Comparison of ENCODE assay signal across 24 mouse cellular contexts in genomic region chr12:104450257-104450656, GRCm38 (mm10). TPM values are rescaled to one million over a fixed set of nuclear protein-coding genes. Genes with fewer than 3 reads are reported as not detected.
DNase-seq lines count a peak whose midpoint lies in the region; ATAC-seq lines count a peak whose summit lies in the region.
"Had no signal": no experiment of that assay in that cellular context is flagged by ENCODE, and none has a peak within 500 bp of the region (broad histone marks: within the 10 kb centered on the region; RNA-seq: fewer than 3 reads in every experiment).

No protein-coding gene starts in this region.

- ATAC-seq in embryonic facial prominence, embryonic 13.5 days (ENCODE audit: insufficient number of reproducible peaks, insufficient read depth, low FRiP score, low TSS enrichment, low read depth) = peak; percentile 29; the same call in 1 of the 2 replicates
- ATAC-seq in embryonic facial prominence, embryonic 15.5 days (ENCODE audit: insufficient number of reproducible peaks, low FRiP score, low TSS enrichment, low read depth) = peak; percentile 75
- ATAC-seq: activated CD4-positive, CD25-positive, alpha-beta regulatory T cell, adult 4 months; forebrain, embryonic 16.5 days; intestine, embryonic 15.5 days; Patski had no signal

- no peak overlapping the region for H3K4me3 ChIP-seq in embryonic facial prominence, embryonic 13.5 days
- no peak overlapping the region for H3K4me3 ChIP-seq in embryonic facial prominence, embryonic 15.5 days (replicated peaks)
- H3K4me3 ChIP-seq: forebrain, embryonic 12.5 days; hindbrain, embryonic 10.5 days; intestine, embryonic 15.5 days had no signal

- no peak overlapping the region for H3K9ac ChIP-seq in embryonic facial prominence, embryonic 13.5 days
- H3K9ac ChIP-seq in embryonic facial prominence, embryonic 15.5 days = no peak overlapping the region
- H3K9ac ChIP-seq: forebrain, embryonic 12.5 days; hindbrain, embryonic 14.5 days; intestine, embryonic 15.5 days had no signal

- no peaks in the 10 kb centered on the region for H3K9me3 ChIP-seq in embryonic facial prominence, embryonic 13.5 days
- H3K9me3 ChIP-seq in embryonic facial prominence, embryonic 15.5 days (replicated peaks) = no peaks in the 10 kb centered on the region
- H3K9me3 ChIP-seq: forebrain, embryonic 12.5 days; hindbrain, embryonic 10.5 days; intestine, embryonic 15.5 days had no signal

- WGBS in embryonic facial prominence, embryonic 13.5 days = 54% methylated on average over 10 of the region's 10 CpGs
- WGBS in embryonic facial prominence, embryonic 15.5 days = 43% methylated on average over 10 of the region's 10 CpGs

- peak; percentile 92 for DNase-seq in heart, adult 11 months
- no peak for DNase-seq in heart, postnatal 25 days (ENCODE audit: low spot score)
- DNase-seq in heart, postnatal 10 days = peak; percentile 44 to 45
- DNase-seq in heart, postnatal 4 days = no peak
- DNase-seq: adrenal gland, postnatal 14 days; cerebellum, adult 11-12 months; cerebellum, adult 9-10 months; cerebellum, postnatal 25 days; gastrocnemius, postnatal 25 days; kidney, adult 18-20 months had no signal

- peak overlapping the region; percentile 34; the same call in 1 of the 2 replicates for H3K27ac ChIP-seq in embryonic facial prominence, embryonic 13.5 days
- no peak overlapping the region for H3K27ac ChIP-seq in embryonic facial prominence, embryonic 15.5 days (replicated peaks)
- H3K27ac ChIP-seq: forebrain, embryonic 12.5 days; hindbrain, embryonic 10.5 days; hindbrain, embryonic 14.5 days; intestine, embryonic 15.5 days had no signal

- H3K4me2 ChIP-seq in embryonic facial prominence, embryonic 13.5 days = no peak overlapping the region
- no peak overlapping the region for H3K4me2 ChIP-seq in embryonic facial prominence, embryonic 15.5 days (replicated peaks)
- H3K4me2 ChIP-seq: forebrain, embryonic 12.5 days; hindbrain, embryonic 14.5 days; intestine, embryonic 15.5 days had no signal

- no peaks in the 10 kb centered on the region for H3K36me3 ChIP-seq in embryonic facial prominence, embryonic 13.5 days
- no peaks in the 10 kb centered on the region for H3K36me3 ChIP-seq in embryonic facial prominence, embryonic 15.5 days
- H3K36me3 ChIP-seq: forebrain, embryonic 12.5 days; hindbrain, embryonic 10.5 days; intestine, embryonic 15.5 days had no signal

- intact Hi-C loops in heart, postnatal 25 days (cut with DNase I) = no loop called here
- intact Hi-C loops in heart, postnatal 10 days (cut with DNase I) = no loop called here

- H3K4me1 ChIP-seq in embryonic facial prominence, embryonic 13.5 days = peaks cover 35% of the 10 kb centered on the region
- peaks cover 13% of the 10 kb centered on the region for H3K4me1 ChIP-seq in embryonic facial prominence, embryonic 15.5 days
- H3K4me1 ChIP-seq: forebrain, embryonic 12.5 days had no signal

- peaks cover 12% of the 10 kb centered on the region for H3K27me3 ChIP-seq in embryonic facial prominence, embryonic 13.5 days
- H3K27me3 ChIP-seq in embryonic facial prominence, embryonic 15.5 days = 0 out of 2 replicates have a peak, but pooled peaks cover 4% of the 10 kb centered on the region
- H3K27me3 ChIP-seq: intestine, embryonic 15.5 days had no signal

RNA-seq across cellular contexts. Expression of gene Gsc, which starts 22.9 kb away (rescaled TPM):
- total RNA-seq in heart, postnatal 25 days (2021) = under 1 TPM in 1 of 2 experiments, not detected in 1; 0.20 TPM
- under 1 TPM; 0.20 to 0.34 TPM for total RNA-seq in heart, postnatal 10 days (2021)
- total RNA-seq in heart, postnatal 4 days (2021) = under 1 TPM in 1 of 2 experiments, not detected in 1; 0.20 TPM
- polyA plus RNA-seq in embryonic facial prominence, embryonic 13.5 days (2015; fragmentation: Nextera tagmentation; extraction: Ambion mirVana) = 19.0 and 22.0 TPM in 2 replicates
- polyA plus RNA-seq in embryonic facial prominence, embryonic 15.5 days (2015; fragmentation: Nextera tagmentation; extraction: Ambion mirVana) = 13.8 and 14.3 TPM in 2 replicates
- total RNA-seq: adrenal gland, adult 18-20 months; adrenal gland, postnatal 14 days; CH12.LX; granulocyte monocyte progenitor cell, adult 5-6 weeks had no signal
- polyA plus RNA-seq: activated CD4-positive, CD25-positive, alpha-beta regulatory T cell, adult 4 months; cortical plate, adult 2 months; forebrain, embryonic 16.5 days; frontal cortex, adult 2 months; hindbrain, embryonic 14.5 days had no signal

RNA-seq across cellular contexts. Expression of gene Serpina3n, which starts 43.7 kb away (rescaled TPM):
- total RNA-seq in heart, postnatal 25 days (2021) = 1 to 10 TPM; 4.7 to 4.8 TPM
- 1 to 10 TPM in 1 of 2 experiments, under 1 TPM in 1; 0.84 to 2.4 TPM for total RNA-seq in heart, postnatal 10 days (2021)
- under 1 TPM; 0.50 to 0.54 TPM for total RNA-seq in heart, postnatal 4 days (2021)
- 0.45 TPM in 1 of 2 replicates, not detected in the other for polyA plus RNA-seq in embryonic facial prominence, embryonic 13.5 days (2015; fragmentation: Nextera tagmentation; extraction: Ambion mirVana)
- 1.2 and 1.3 TPM in 2 replicates for polyA plus RNA-seq in embryonic facial prominence, embryonic 15.5 days (2015; fragmentation: Nextera tagmentation; extraction: Ambion mirVana)
- total RNA-seq: CH12.LX; granulocyte monocyte progenitor cell, adult 5-6 weeks had no signal
- polyA plus RNA-seq: activated CD4-positive, CD25-positive, alpha-beta regulatory T cell, adult 4 months; forebrain, embryonic 12.5 days; forebrain, embryonic 16.5 days; hindbrain, embryonic 10.5 days had no signal

Comparison
In these comparisons a context has a peak if more than half of its experiments do, and no peak if none do; other contexts are left out.
1. DNase-seq: peak in heart, adult 11 months (single experiment) and heart, postnatal 10 days (2 of 2); none in heart, postnatal 25 days (single experiment) and heart, postnatal 4 days (single experiment).